Mouse (Mus musculus) urinary bladder, postnatal 14 days (tissue): Measurements from ENCODE around the gene Smarca2.
A peak's percentile ranks its signal among the peaks of the same experiment; 100 is the strongest.
"Not testable (repeated sequence)": the region's sequence is repeated elsewhere in the genome, so short reads cannot be mapped to it uniquely, and the experiment has no call there.

Experiments used
- DNase-seq: peaks from one replicate; pipeline ENCODE4 v3.0.0; 2021; ENCODE audit warnings: low spot score

The Smarca2 gene

DNA sequence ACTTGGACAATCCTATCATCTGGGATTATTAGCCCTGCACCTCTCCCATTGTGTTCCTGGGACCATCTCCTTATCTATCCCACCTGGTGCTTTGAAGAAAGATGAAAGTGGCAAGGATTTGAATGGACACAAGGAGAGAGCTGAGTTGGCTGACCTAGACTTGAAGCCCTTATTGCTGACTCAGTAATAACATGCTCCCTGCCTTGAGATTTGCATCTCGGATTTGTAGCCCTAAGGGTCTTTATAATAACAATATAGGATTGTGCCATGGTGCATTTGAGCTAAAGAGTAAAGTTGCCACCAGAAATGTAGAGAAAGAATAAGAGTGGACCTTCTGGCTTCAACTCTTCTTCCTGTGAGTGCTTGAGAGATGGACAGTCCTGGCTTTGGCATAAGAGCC lies 11.4 kb downstream of the Smarca2 start:
- no peak for DNase-seq

- DNase-seq, result no peak
These were observed 12.4 kb downstream of the Smarca2 start for GRCm38 (mm10) chr19:26617287-26617686.

DNA sequence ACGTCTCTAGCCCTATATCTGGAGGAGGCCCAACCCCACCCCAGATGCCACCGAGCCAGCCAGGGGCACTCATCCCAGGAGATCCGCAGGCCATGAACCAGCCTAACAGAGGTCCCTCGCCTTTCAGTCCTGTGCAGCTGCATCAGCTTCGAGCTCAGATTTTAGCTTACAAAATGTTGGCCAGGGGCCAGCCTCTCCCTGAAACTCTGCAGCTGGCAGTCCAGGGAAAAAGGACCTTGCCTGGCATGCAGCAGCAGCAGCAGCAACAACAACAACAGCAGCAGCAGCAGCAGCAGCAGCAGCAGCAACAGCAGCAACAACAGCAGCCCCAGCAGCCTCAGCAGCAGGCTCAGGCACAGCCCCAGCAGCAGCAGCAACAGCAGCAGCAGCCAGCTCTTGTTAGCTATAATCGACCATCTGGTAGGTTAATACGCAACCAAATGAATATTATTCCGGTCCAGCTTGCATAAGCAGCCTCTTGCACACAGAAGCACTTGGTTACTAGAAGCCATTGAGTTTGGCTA lies 25.9 kb downstream of the Smarca2 start:
- DNase-seq, result peak; percentile 29

DNA sequence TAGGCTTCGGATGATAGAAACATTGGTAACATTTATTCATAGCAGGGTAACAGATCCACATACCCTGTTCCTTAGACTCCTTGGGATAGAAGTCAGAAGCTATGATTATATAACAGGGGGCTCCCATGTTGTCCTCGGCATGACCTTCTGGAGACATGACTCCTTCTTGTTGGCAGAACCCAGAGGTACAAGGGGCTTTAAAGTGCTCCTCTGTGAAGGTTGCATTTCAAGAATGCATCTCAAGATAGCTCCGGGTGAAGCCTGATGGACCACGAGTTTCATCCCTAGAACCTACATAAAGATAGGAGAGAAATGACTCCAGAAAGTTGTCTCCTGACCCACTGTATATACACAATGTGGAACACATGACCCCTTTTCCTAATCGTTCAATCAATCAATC lies 27.4 kb downstream of the Smarca2 start:
- DNase-seq, result no peak

DNA sequence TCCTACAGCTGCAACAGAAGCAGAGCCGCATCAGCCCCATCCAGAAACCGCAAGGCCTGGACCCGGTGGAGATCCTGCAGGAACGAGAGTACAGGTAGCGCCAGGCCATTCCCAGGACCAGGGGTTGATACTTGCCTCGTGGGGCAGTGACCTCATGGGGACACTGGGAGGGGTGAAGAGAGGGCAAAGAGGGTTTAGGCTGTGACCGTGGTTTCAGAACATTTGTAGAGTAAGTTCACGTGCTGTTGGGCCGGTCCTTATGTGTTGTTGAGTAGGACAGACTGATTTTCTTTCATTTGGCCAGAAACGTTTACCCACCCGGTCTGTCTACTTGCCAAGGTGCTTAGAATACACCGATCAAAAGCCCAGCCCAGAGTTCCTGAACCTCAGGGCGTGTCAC lies 35.7 kb downstream of the Smarca2 start:
- DNase-seq, result no peak

- DNase-seq, result no peak
These were observed 36.4 kb downstream of the Smarca2 start for GRCm38 (mm10) chr19:26641269-26641668.

- peak; percentile 43 for DNase-seq
These were observed 38.2 kb downstream of the Smarca2 start for GRCm38 (mm10) chr19:26643011-26643410.

- DNase-seq, result no peak
These were observed 39.1 kb downstream of the Smarca2 start for GRCm38 (mm10) chr19:26643936-26644335.

- no peak for DNase-seq
These were observed 40.2 kb downstream of the Smarca2 start for GRCm38 (mm10) chr19:26645016-26645415.

GRCm38 (mm10) chr19:26646128-26646527 lies 41.3 kb downstream of the Smarca2 start:
- no peak for DNase-seq

GRCm38 (mm10) chr19:26650585-26651273 lies 45.9 kb downstream of the Smarca2 start:
- DNase-seq, result no peak

DNA sequence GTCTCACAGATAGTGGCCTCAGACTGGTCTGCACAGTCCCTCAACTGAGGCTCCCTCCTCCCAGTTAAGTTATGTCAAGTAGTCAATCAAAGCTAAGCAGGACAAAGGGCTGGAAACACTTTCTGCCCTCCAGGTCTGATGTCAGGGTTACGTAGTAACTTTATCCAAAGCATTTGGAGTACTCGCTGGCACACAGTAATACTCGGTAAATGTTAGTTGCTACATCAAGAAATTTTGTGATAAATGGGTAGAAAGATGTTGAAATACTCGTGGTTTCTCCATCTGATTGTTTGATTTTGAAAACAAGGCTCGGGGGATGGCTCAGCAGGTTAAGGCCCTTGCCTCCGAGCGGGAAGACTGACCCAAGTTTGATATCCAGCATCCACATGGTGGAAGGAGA lies 53.5 kb downstream of the Smarca2 start:
- no peak for DNase-seq

GRCm38 (mm10) chr19:26659976-26660375 lies 55.1 kb downstream of the Smarca2 start:
- DNase-seq, result peak; percentile 25

DNA sequence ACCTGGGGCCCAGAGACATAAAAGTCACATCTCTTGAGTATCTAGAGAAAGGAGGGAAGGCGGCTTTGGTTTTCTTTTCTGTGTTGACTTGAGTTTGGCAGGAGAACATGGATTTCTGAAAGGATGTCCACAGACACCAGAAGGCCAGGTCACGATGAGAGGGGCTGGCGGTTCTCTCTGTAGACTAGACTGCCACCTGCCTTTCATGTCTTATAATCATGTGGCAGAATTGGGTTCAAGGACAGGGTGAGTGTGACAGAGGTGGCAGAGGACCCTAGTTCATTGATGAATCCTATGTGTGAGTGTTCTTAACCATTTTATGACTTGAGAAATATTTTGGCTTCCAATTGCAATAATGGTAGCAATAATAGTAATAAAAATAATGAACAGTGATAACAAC lies 56.3 kb downstream of the Smarca2 start:
- DNase-seq, result no peak

DNA sequence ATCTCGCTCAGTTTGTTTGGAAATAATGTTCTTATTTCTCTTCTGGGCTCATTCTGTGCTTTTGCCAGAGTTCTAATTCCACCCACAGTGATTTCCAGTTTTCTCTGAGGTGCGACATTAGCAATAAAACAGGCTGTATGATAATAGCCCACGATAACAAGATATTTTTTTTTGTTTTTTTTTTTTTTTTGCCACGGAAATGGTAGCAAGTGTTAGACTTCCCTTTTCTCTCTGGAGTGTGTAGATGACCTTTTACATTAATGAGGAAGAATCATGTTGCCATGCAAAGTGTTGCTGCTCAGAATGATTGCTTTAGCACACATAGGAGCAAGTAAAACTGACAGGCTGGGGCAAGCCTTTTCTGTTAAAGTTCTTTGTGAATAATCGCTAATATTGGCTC lies 61.5 kb downstream of the Smarca2 start:
- DNase-seq, result no peak

GRCm38 (mm10) chr19:26670089-26670488 lies 65.2 kb downstream of the Smarca2 start:
- no peak for DNase-seq

- not testable (repeated sequence) for DNase-seq
These were observed 66.6 kb downstream of the Smarca2 start for GRCm38 (mm10) chr19:26671413-26671812.

- no peak for DNase-seq
These were observed 71.1 kb downstream of the Smarca2 start for GRCm38 (mm10) chr19:26675917-26676316.

- no peak for DNase-seq
These were observed 73.7 kb downstream of the Smarca2 start for GRCm38 (mm10) chr19:26678543-26678942.

DNA sequence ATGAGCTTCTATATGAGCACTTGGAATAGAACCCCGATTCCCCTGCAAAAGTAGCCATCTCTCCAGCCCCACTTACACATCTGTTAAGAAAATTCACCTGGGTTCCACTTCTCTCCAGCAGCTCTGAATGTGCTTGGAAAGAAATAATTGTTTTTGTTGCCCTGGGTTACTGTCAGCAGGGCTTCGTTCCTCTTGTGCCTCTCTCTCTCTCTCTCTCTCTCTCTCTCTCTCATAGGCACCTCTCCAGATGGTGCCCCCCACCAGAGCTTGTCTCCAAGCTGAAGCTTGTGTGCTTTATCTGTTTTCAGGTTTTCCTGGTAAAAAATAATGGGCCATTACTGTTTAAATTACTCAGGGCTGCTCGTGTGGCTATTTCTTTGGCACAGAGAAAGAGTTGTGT lies 74.8 kb downstream of the Smarca2 start:
- no peak for DNase-seq

DNA sequence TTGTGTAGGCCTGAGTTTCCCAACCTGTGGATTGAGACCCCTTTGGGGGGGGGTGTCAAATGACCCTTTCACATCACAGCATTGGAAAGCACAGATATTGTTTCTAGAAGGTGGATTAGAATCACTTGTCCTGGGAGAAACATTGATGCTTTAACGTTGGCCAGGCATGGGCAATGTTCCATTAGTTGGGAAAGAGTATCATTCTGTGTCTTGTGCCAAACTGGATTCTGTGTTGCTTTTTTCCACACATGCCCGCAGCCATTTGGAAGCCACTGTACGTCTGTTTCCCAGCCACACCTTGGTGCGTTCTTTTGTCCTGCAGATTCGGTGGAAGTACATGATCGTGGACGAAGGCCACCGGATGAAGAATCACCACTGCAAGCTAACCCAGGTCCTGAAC lies 76.7 kb downstream of the Smarca2 start:
- no peak for DNase-seq

DNA sequence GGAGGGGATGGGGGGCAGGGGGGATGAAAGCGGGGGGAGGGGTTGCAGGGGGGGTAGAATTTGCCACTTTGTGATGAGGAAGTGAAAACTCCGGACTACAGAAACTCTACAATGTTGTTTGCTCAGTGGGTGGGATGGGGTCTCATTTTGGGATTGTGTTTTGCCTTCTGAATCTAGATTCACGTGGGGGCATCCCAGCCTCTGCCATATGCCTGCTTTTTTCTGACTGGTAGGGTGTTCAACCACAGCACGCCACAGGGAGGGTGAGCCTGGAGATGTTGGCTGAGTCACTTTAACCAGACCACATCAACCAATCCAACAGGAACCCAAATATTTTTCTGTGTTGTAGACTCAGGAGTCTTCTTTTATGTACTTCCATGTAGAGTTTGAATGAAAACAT lies 77.3 kb downstream of the Smarca2 start:
- no peak for DNase-seq

DNA sequence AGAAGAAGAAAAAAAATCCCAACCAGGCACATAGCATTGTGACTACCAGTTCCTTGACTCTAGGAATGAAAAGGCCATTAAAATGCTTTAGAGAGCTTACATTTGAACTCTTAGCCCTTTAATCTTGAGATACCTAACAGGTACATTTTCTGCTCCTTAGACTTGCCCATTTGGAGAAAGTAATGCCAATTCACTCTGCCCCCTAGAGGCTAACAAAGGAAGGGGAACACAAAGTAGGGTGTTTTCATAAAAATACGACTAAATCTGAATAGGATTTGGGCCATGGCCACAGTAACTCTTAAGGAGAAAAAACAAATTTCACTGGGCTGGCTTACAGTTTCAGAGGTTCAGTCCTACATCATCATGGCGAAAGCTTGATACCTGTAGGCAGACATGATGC lies 77.9 kb downstream of the Smarca2 start:
- DNase-seq, result no peak

DNA sequence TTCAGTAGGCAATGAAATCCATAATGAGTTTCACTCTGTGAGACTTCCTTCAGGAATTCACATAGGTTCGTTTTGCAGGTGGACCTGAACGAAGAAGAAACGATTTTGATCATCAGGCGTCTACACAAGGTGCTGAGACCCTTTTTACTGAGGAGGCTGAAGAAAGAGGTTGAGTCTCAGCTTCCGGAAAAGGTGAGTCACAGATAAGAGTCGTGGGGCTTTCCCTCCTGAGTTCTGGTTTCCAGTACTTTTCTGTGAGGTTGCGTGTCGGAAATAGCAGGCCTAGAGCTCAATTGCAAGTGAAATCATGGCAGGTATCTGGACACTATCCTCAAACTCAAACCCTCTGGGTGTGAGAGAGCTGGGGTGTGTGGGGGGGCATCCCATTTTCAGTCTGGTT lies 78.9 kb downstream of the Smarca2 start:
- no peak for DNase-seq
